Mouse (Mus musculus) intestine, embryonic 16.5 days (tissue): ENCODE measurements around the gene Gm11559. TPM values are rescaled to one million over a fixed set of nuclear protein-coding genes. Genes with fewer than 3 reads are reported as not detected.
"Not testable (repeated sequence)": the region's sequence is repeated elsewhere in the genome, so short reads cannot be mapped to it uniquely, and the experiment has no call there.

Experiments used
- ATAC-seq: fragments of 200-750 bp; cut with Nextera tagmentation; 2 replicates; pipeline ENCODE4 v1.8.0; 2017; ENCODE audit warnings: moderate TSS enrichment, moderate library complexity
- H3K27ac ChIP-seq: fragments of 300-500 bp; sonication (generic); 2 replicates; pipeline ENCODE4 v1.5.1; 2014; ENCODE audit warnings: mild to moderate bottlenecking, low read length
- H3K27me3 ChIP-seq: fragments of 300-500 bp; sonication (generic); replicated peaks from 2 replicates; pipeline ENCODE4 v1.6.1; 2014; ENCODE audit warnings: low read length, control low read depth, mixed read lengths; ENCODE audit not compliant: control insufficient read depth, insufficient read depth
- H3K36me3 ChIP-seq: fragments of 300-500 bp; sonication (generic); 2 replicates; pipeline ENCODE4 v1.6.1; 2014; ENCODE audit warnings: low read length, control low read depth; ENCODE audit not compliant: control insufficient read depth, insufficient read depth
- H3K4me1 ChIP-seq: fragments of 300-500 bp; sonication (generic); 2 replicates; pipeline ENCODE4 v1.6.1; 2014; ENCODE audit warnings: low read length, control low read depth, mixed read lengths; ENCODE audit not compliant: control insufficient read depth, insufficient read depth
- H3K4me2 ChIP-seq: fragments of 300-500 bp; sonication (generic); 2 replicates; pipeline ENCODE4 v1.6.1; 2014; ENCODE audit warnings: low read depth, low read length, control low read depth
- H3K4me3 ChIP-seq: fragments of 300-500 bp; sonication (generic); 2 replicates; pipeline ENCODE4 v1.5.1; 2014; ENCODE audit warnings: mild to moderate bottlenecking, low read length
- H3K9ac ChIP-seq: fragments of 300-500 bp; sonication (generic); 2 replicates; pipeline ENCODE4 v1.6.1; 2014; ENCODE audit warnings: low read depth, low read length
- H3K9me3 ChIP-seq: fragments of 300-500 bp; sonication (generic); 2 replicates; pipeline ENCODE4 v1.6.1; 2016; ENCODE audit warnings: low read length, control low read depth; ENCODE audit not compliant: control insufficient read depth
- WGBS: fragments of 180-500 bp; shearing (Covaris S2); extraction: QIAGEN DNeasy Blood & Tissue Kit; methylation state at CpG from one replicate; pipeline ENCODE4 v1.1.7; 2014; 5-methylcytosine and 5-hydroxymethylcytosine counted together
- polyA plus RNA-seq: library from polyadenylated mRNA; unstranded; fragments of >200 nt; fragmentation: Nextera tagmentation; extraction: Ambion mirVana; gene quantifications from 2 replicates; pipeline ENCODE4 v1.2.1, GENCODE M21; 2015

Gene Gm11559
- polyA plus RNA-seq, 1 experiment from 2014 or later = not detected

GRCm38 (mm10) chr11:99878887-99879286 is 14.6 kb downstream of the Gm11559 start, which contains the start of gene Gm11567:
Gm11567 (plus strand) TSS chr11:99879187.
- 41% methylated on average over 1 of the region's 1 CpGs for WGBS
- H3K36me3 ChIP-seq, ATAC-seq, H3K4me3 ChIP-seq, H3K9ac ChIP-seq, H3K27me3 ChIP-seq, H3K4me1 ChIP-seq, H3K9me3 ChIP-seq, H3K4me2 ChIP-seq, H3K27ac ChIP-seq: not testable (repeated sequence)

DNA sequence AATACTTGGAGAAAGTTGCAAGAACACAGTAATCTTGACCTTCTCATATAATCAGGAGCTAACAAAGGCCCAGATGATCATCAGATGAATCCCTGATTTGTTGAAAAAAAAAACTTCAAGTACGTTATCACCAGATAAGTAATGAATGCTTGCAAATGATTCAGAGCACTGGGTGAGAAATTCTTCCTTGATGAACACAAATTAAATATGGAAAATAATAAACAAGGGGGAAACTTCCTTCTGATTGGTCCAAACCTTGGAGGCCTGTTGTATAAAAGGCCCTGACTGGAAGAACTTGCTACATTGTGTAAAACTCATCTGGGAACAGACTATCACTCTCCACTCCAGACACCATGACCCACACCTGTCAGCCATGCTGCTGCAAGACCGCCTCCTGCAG is 43.3 kb downstream of the Gm11559 start, which contains the start of gene Krtap31-1:
TSS of gene Krtap31-1 (plus strand) at position 301 of the 400 bp plus-strand sequence.
- no peaks in the 10 kb centered on the region for H3K9me3 ChIP-seq
- no peaks in the 10 kb centered on the region for H3K36me3 ChIP-seq
- no peak within 1 kb of the TSS for H3K27ac ChIP-seq
- H3K27me3 ChIP-seq = no peaks in the 10 kb centered on the region
- no peak within 1 kb of the TSS for H3K9ac ChIP-seq
- no peak within 1 kb of the TSS for H3K4me3 ChIP-seq
- no peak for ATAC-seq
- H3K4me1 ChIP-seq = no peaks in the 10 kb centered on the region
- H3K4me2 ChIP-seq = no peak within 1 kb of the TSS
- 79% methylated on average over 2 of the region's 2 CpGs for WGBS

- no peak for ATAC-seq
- Histone ChIP-seq H3K27me3 (no peaks in the 10 kb centered on the region), H3K36me3 (no peaks in the 10 kb centered on the region), H3K9ac (no peak within 1 kb of the TSS), H3K4me1 (no peaks in the 10 kb centered on the region), H3K27ac (no peak within 1 kb of the TSS), H3K9me3 (no peaks in the 10 kb centered on the region), H3K4me2 (no peak within 1 kb of the TSS), H3K4me3 (no peak within 1 kb of the TSS)
- 81% methylated on average over 3 of the region's 3 CpGs for WGBS
These were observed 50.2 kb downstream of the Gm11559 start, which contains the start of gene Gm11565 for GRCm38 (mm10) chr11:99914451-99914850. Gm11565 (plus strand) TSS chr11:99914751.

Other genes with a start within 250 kb of the Gm11559 start
- not detected in 2 replicates for gene Krtap2-4, start 249.6 kb upstream of the Gm11559 start, polyA plus RNA-seq
- not detected in 2 replicates for gene Gm11562, start 244.0 kb upstream of the Gm11559 start, polyA plus RNA-seq
- not detected in 2 replicates for gene Krtap4-1, start 236.2 kb upstream of the Gm11559 start, polyA plus RNA-seq
- gene Krtap4-2, start 229.4 kb upstream of the Gm11559 start, polyA plus RNA-seq = not detected in 2 replicates
- gene Krtap4-7, start 220.4 kb upstream of the Gm11559 start, polyA plus RNA-seq = not detected in 2 replicates
- not detected in 2 replicates for gene Gm11555, start 214.2 kb upstream of the Gm11559 start, polyA plus RNA-seq
- not detected in 2 replicates for gene Gm11563, start 205.5 kb upstream of the Gm11559 start, polyA plus RNA-seq
- gene Krtap4-6, start 198.5 kb upstream of the Gm11559 start, polyA plus RNA-seq = not detected in 2 replicates
- not detected in 2 replicates for gene Gm14190, start 173.7 kb upstream of the Gm11559 start, polyA plus RNA-seq
- gene Gm14180, start 130.2 kb upstream of the Gm11559 start, polyA plus RNA-seq = not detected in 2 replicates
- not detected in 2 replicates for gene Gm11595, start 91.6 kb upstream of the Gm11559 start, polyA plus RNA-seq
- not detected in 2 replicates for gene Krtap4-8, start 83.8 kb upstream of the Gm11559 start, polyA plus RNA-seq
- gene Krtap4-9, start 79.3 kb upstream of the Gm11559 start, polyA plus RNA-seq = not detected in 2 replicates
- not detected in 2 replicates for gene Gm11596, start 71.0 kb upstream of the Gm11559 start, polyA plus RNA-seq
- gene Gm11569, start 65.5 kb upstream of the Gm11559 start, polyA plus RNA-seq = not detected in 2 replicates
- not detected in 2 replicates for gene Gm11554, start 60.0 kb upstream of the Gm11559 start, polyA plus RNA-seq
- gene Krtap4-13, start 54.6 kb upstream of the Gm11559 start, polyA plus RNA-seq = not detected in 2 replicates
- not detected in 2 replicates for gene Gm11564, start 48.8 kb upstream of the Gm11559 start, polyA plus RNA-seq
- gene 2300003K06Rik, start 26.4 kb upstream of the Gm11559 start, polyA plus RNA-seq = not detected in 2 replicates
- not detected in 2 replicates for gene Krtap4-16, start 12.9 kb upstream of the Gm11559 start, polyA plus RNA-seq
- gene Gm11568, start 6.6 kb upstream of the Gm11559 start, polyA plus RNA-seq = not detected in 2 replicates
- not detected in 2 replicates for gene Krtap9-1, start 8.9 kb downstream of the Gm11559 start, polyA plus RNA-seq
- not detected in 2 replicates for gene Gm11567, start 14.7 kb downstream of the Gm11559 start, polyA plus RNA-seq
- not detected in 2 replicates for gene Krtap31-1, start 43.4 kb downstream of the Gm11559 start, polyA plus RNA-seq
- gene Gm11565, start 50.3 kb downstream of the Gm11559 start, polyA plus RNA-seq = not detected in 2 replicates
- gene Krtap31-2, start 71.8 kb downstream of the Gm11559 start, polyA plus RNA-seq = not detected in 2 replicates
- not detected in 2 replicates for gene Krtap9-5, start 84.0 kb downstream of the Gm11559 start, polyA plus RNA-seq
- not detected in 2 replicates for gene Krtap29-1, start 114.6 kb downstream of the Gm11559 start, polyA plus RNA-seq
- not detected in 2 replicates for gene Krtap16-1, start 122.1 kb downstream of the Gm11559 start, polyA plus RNA-seq
- not detected in 2 replicates for gene Krtap17-1, start 129.5 kb downstream of the Gm11559 start, polyA plus RNA-seq
- gene Krt33a, start 151.7 kb downstream of the Gm11559 start, polyA plus RNA-seq = not detected in 2 replicates
- not detected in 2 replicates for gene Krt33b, start 165.4 kb downstream of the Gm11559 start, polyA plus RNA-seq
- not detected in 2 replicates for gene Krt34, start 177.1 kb downstream of the Gm11559 start, polyA plus RNA-seq
- gene Krt31, start 186.1 kb downstream of the Gm11559 start, polyA plus RNA-seq = not detected in 2 replicates
- not detected in 2 replicates for gene Krt32, start 223.8 kb downstream of the Gm11559 start, polyA plus RNA-seq
- 0.07 and 0.12 TPM in 2 replicates for gene Krt35, start 231.8 kb downstream of the Gm11559 start, polyA plus RNA-seq
- gene Krt36, start 241.2 kb downstream of the Gm11559 start, polyA plus RNA-seq = 0.10 TPM in 1 of 2 replicates, not detected in the other